Mouse (Mus musculus): Measurements from ENCODE around the gene Gm44973. TPM values are rescaled to one million over a fixed set of nuclear protein-coding genes. Genes with fewer than 3 reads are reported as not detected.

Gene Gm44973
- polyA plus RNA-seq, 1 experiment from 2014 or later = 3.6 TPM

DNA sequence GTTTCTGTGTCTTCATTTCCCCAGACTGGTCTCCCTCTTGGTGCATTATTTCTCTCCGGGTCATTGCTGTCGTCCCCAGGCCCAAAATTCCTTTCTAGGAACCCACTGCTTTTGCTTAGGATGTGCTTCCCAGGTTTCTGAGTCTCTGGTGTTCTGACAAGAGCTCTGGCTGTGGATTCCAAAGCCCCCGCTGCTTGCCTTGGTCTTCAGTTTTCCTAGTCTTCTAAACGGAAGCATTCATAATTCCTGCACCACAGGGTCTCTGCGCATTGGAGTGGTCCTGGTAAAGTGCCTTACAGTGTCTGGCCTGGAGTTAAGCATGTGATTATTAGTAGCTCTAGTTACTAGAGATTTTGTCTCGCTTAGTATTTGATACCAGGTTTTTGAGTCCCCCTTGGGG lies 65.5 kb downstream of the Gm44973 start:
- Histone ChIP-seq H3K9ac (ENCODE audit: low read depth, low read length) (peak overlapping the region; percentile 99), H3K36me3 (ENCODE audit: control insufficient read depth, insufficient read depth, low read length) (peaks cover 17% of the 10 kb centered on the region; the same call in 1 of the 2 replicates), H3K4me2 (ENCODE audit: low read depth, low read length) (peak overlapping the region; percentile 73), H3K4me3 (ENCODE audit: low read length) (peak overlapping the region; percentile 100), H3K27ac (ENCODE audit: low read length) (peak overlapping the region; percentile 97), H3K27me3 (replicated peaks; ENCODE audit: control insufficient read depth, insufficient read depth, low read length) (no peaks in the 10 kb centered on the region), H3K4me1 (ENCODE audit: control insufficient read depth, insufficient read depth, low read length) (peaks cover 10% of the 10 kb centered on the region), H3K9me3 (ENCODE audit: control insufficient read depth, low read length) (no peaks in the 10 kb centered on the region)
- ATAC-seq = no peak
- WGBS = 13% methylated on average over 6 of the region's 6 CpGs

DNA sequence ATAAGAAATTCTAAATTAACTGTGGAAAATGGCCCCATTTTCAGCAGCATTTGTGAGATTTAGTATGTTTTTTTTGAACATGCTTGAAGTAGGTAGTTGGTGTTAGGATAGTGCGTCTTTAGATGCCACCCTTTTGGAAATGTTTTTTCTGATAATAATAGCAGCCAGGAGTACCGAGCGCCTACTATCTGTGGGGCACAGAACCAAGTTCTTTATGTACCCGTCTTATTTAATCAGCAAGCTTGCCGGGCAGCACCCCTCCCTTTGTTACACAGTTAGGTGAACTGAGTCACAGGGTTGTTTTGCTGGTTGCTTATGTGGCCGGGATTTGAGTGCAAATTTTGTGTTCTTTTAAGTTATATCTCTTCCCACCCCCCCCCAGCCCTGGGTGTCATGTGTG lies 65.9 kb downstream of the Gm44973 start:
- peak overlapping the region; percentile 100 for H3K4me3 ChIP-seq (ENCODE audit: low read length)
- H3K9me3 ChIP-seq (ENCODE audit: control insufficient read depth, low read length) = no peaks in the 10 kb centered on the region
- H3K9ac ChIP-seq (ENCODE audit: low read depth, low read length) = peak overlapping the region; percentile 99
- H3K27me3 ChIP-seq (replicated peaks; ENCODE audit: control insufficient read depth, insufficient read depth, low read length) = no peaks in the 10 kb centered on the region
- peaks cover 12% of the 10 kb centered on the region for H3K4me1 ChIP-seq (ENCODE audit: control insufficient read depth, insufficient read depth, low read length)
- peak overlapping the region; percentile 97 for H3K27ac ChIP-seq (ENCODE audit: low read length)
- WGBS = 65% methylated on average over 6 of the region's 6 CpGs
- peak overlapping the region; percentile 73 for H3K4me2 ChIP-seq (ENCODE audit: low read depth, low read length)
- H3K36me3 ChIP-seq (ENCODE audit: control insufficient read depth, insufficient read depth, low read length) = peaks cover 14% of the 10 kb centered on the region; the same call in 1 of the 2 replicates
- no peak for ATAC-seq

DNA sequence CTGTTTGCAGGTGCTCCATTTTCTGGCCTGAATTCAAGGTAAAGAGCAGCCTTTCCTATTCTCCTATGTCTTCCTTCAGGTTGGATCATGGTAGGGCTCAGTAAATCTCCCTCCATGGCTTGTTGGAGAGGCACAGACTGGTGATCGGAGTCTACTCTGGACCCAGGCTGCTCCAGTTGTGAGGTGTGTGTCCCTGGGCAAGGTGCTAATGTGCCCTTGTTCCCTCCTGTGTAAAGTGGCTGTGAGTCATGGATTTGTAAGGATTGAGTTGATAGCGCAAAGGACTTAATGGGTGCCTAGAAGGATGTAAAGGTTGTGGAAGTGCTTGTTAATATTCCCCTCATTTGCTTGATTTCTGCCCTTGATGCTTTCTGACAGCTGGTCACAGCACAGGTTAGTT lies 66.6 kb downstream of the Gm44973 start:
- Histone ChIP-seq H3K27me3 (replicated peaks; ENCODE audit: control insufficient read depth, insufficient read depth, low read length) (no peaks in the 10 kb centered on the region), H3K27ac (ENCODE audit: low read length) (peak overlapping the region; percentile 55), H3K9ac (ENCODE audit: low read depth, low read length) (peak overlapping the region; percentile 99), H3K4me3 (ENCODE audit: low read length) (peak overlapping the region; percentile 100), H3K9me3 (ENCODE audit: control insufficient read depth, low read length) (no peaks in the 10 kb centered on the region), H3K4me1 (ENCODE audit: control insufficient read depth, insufficient read depth, low read length) (peaks cover 14% of the 10 kb centered on the region), H3K4me2 (ENCODE audit: low read depth, low read length) (peak overlapping the region; percentile 73), H3K36me3 (ENCODE audit: control insufficient read depth, insufficient read depth, low read length) (peaks cover 8% of the 10 kb centered on the region; the same call in 1 of the 2 replicates)
- WGBS = 86% methylated on average over 2 of the region's 2 CpGs
- no peak for ATAC-seq

Other genes with a start within 250 kb of the Gm44973 start
- not detected in 2 replicates for gene Fam71e2, start 244.2 kb upstream of the Gm44973 start, polyA plus RNA-seq (2015; fragmentation: Nextera tagmentation; extraction: Ambion mirVana)
- gene Il11, start 232.6 kb upstream of the Gm44973 start, polyA plus RNA-seq (2015; fragmentation: Nextera tagmentation; extraction: Ambion mirVana) = 0.09 TPM in 1 of 2 replicates, not detected in the other
- gene Tmem190, start 232.6 kb upstream of the Gm44973 start, polyA plus RNA-seq (2015; fragmentation: Nextera tagmentation; extraction: Ambion mirVana) = 0.75 and 1.0 TPM in 2 replicates
- gene Tmem238, start 225.8 kb upstream of the Gm44973 start, polyA plus RNA-seq (2015; fragmentation: Nextera tagmentation; extraction: Ambion mirVana) = 32.8 and 35.9 TPM in 2 replicates
- gene Rpl28, start 222.6 kb upstream of the Gm44973 start, polyA plus RNA-seq (2015; fragmentation: Nextera tagmentation; extraction: Ambion mirVana) = 320 and 345 TPM in 2 replicates
- 238 and 256 TPM in 2 replicates for gene Ube2s, start 202.9 kb upstream of the Gm44973 start, polyA plus RNA-seq (2015; fragmentation: Nextera tagmentation; extraction: Ambion mirVana)
- 0.12 and 0.15 TPM in 2 replicates for gene Shisa7, start 170.8 kb upstream of the Gm44973 start, polyA plus RNA-seq (2015; fragmentation: Nextera tagmentation; extraction: Ambion mirVana)
- 17.8 and 22.9 TPM in 2 replicates for gene Isoc2b, start 145.2 kb upstream of the Gm44973 start, polyA plus RNA-seq (2015; fragmentation: Nextera tagmentation; extraction: Ambion mirVana)
- 1.4 TPM in 2 replicates for gene Isoc2a, start 138.3 kb upstream of the Gm44973 start, polyA plus RNA-seq (2015; fragmentation: Nextera tagmentation; extraction: Ambion mirVana)
- gene Gm36210, start 109.0 kb upstream of the Gm44973 start, polyA plus RNA-seq (2015; fragmentation: Nextera tagmentation; extraction: Ambion mirVana) = not detected in 2 replicates
- gene Zfp628, start 100.3 kb upstream of the Gm44973 start, polyA plus RNA-seq (2015; fragmentation: Nextera tagmentation; extraction: Ambion mirVana) = 2.7 TPM in 2 replicates
- 3.1 and 3.6 TPM in 2 replicates for gene Nat14, start 93.5 kb upstream of the Gm44973 start, polyA plus RNA-seq (2015; fragmentation: Nextera tagmentation; extraction: Ambion mirVana)
- 3.6 and 3.7 TPM in 2 replicates for gene Ssc5d, start 89.7 kb upstream of the Gm44973 start, polyA plus RNA-seq (2015; fragmentation: Nextera tagmentation; extraction: Ambion mirVana)
- gene Sbk2, start 51.1 kb upstream of the Gm44973 start, polyA plus RNA-seq (2015; fragmentation: Nextera tagmentation; extraction: Ambion mirVana) = 0.56 and 0.58 TPM in 2 replicates
- gene Sbk3, start 44.3 kb upstream of the Gm44973 start, polyA plus RNA-seq (2015; fragmentation: Nextera tagmentation; extraction: Ambion mirVana) = not detected in 2 replicates
- gene Zfp579, start 19.3 kb upstream of the Gm44973 start, polyA plus RNA-seq (2015; fragmentation: Nextera tagmentation; extraction: Ambion mirVana) = 20.3 and 21.7 TPM in 2 replicates
- 24.3 and 27.3 TPM in 2 replicates for gene Zfp524, start 1.1 kb upstream of the Gm44973 start, polyA plus RNA-seq (2015; fragmentation: Nextera tagmentation; extraction: Ambion mirVana)
- 25.4 and 27.1 TPM in 2 replicates for gene Fiz1, start 799 bp upstream of the Gm44973 start, polyA plus RNA-seq (2015; fragmentation: Nextera tagmentation; extraction: Ambion mirVana)
- 3.5 and 4.0 TPM in 2 replicates for gene Zfp865, start 4.9 kb downstream of the Gm44973 start, polyA plus RNA-seq (2015; fragmentation: Nextera tagmentation; extraction: Ambion mirVana)
- gene Ccdc106, start 5.1 kb downstream of the Gm44973 start, polyA plus RNA-seq (2015; fragmentation: Nextera tagmentation; extraction: Ambion mirVana) = 10.1 and 13.7 TPM in 2 replicates
- gene 4632433K11Rik, start 18.6 kb downstream of the Gm44973 start, polyA plus RNA-seq (2015; fragmentation: Nextera tagmentation; extraction: Ambion mirVana) = not detected in 2 replicates
- 7.9 and 8.0 TPM in 2 replicates for gene Zfp784, start 22.9 kb downstream of the Gm44973 start, polyA plus RNA-seq (2015; fragmentation: Nextera tagmentation; extraction: Ambion mirVana)
- 18.2 and 20.2 TPM in 2 replicates for gene Zfp580, start 36.0 kb downstream of the Gm44973 start, polyA plus RNA-seq (2015; fragmentation: Nextera tagmentation; extraction: Ambion mirVana)
- gene U2af2, start 46.6 kb downstream of the Gm44973 start, polyA plus RNA-seq (2015; fragmentation: Nextera tagmentation; extraction: Ambion mirVana) = 107 and 112 TPM in 2 replicates
- 75.0 and 87.4 TPM in 2 replicates for gene Epn1, start 64.7 kb downstream of the Gm44973 start, polyA plus RNA-seq (2015; fragmentation: Nextera tagmentation; extraction: Ambion mirVana)
- gene Rfpl4, start 101.5 kb downstream of the Gm44973 start, polyA plus RNA-seq (2015; fragmentation: Nextera tagmentation; extraction: Ambion mirVana) = not detected in 2 replicates
- 0.67 and 0.80 TPM in 2 replicates for gene Rasl2-9, start 110.5 kb downstream of the Gm44973 start, polyA plus RNA-seq (2015; fragmentation: Nextera tagmentation; extraction: Ambion mirVana)
- gene Vmn1r55, start 134.2 kb downstream of the Gm44973 start, polyA plus RNA-seq (2015; fragmentation: Nextera tagmentation; extraction: Ambion mirVana) = not detected in 2 replicates
- not detected in 2 replicates for gene Vmn1r56, start 181.3 kb downstream of the Gm44973 start, polyA plus RNA-seq (2015; fragmentation: Nextera tagmentation; extraction: Ambion mirVana)
- not detected in 2 replicates for gene Vmn1r57, start 203.0 kb downstream of the Gm44973 start, polyA plus RNA-seq (2015; fragmentation: Nextera tagmentation; extraction: Ambion mirVana)

All from intestine, embryonic 16.5 days (tissue).